Mouse (Mus musculus): Measurements from ENCODE around the gene Stard7. TPM values are rescaled to one million over a fixed set of nuclear protein-coding genes. Genes with fewer than 3 reads are reported as not detected.
A peak's percentile ranks its signal among the peaks of the same experiment; 100 is the strongest.

The Stard7 gene
- polyA plus RNA-seq, 1 experiment from 2014 or later = 94.5 TPM

DNA sequence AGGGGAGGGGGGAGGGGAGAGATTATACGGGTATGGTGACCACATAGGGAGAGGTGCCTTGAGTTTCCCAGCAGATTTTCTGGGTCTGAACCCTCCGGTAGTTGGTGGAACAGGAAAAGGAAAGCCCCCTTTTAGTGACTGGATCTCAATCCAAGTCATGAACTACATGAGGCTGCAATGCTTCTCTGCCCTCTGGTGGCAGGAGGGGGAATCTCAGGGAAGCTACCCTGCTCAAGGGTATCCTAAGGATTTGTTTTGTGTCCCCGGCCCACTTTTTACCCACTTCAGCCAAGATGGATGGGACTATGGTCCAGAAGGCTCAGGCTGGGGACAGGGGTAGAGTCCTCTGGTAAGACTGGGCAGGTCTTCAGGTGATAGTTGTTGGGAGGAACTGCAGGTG lies 71.1 kb downstream of the Stard7 start:
- Histone ChIP-seq H3K27me3 (replicated peaks; ENCODE audit: control insufficient read depth, insufficient read depth, low read length) (peaks cover 23% of the 10 kb centered on the region), H3K9ac (ENCODE audit: low read length) (no peak overlapping the region), H3K9me3 (ENCODE audit: control insufficient read depth, low read length) (no peaks in the 10 kb centered on the region), H3K4me2 (ENCODE audit: low read length) (no peak overlapping the region), H3K4me3 (ENCODE audit: low read depth, low read length) (no peak overlapping the region), H3K4me1 (replicated peaks; ENCODE audit: control insufficient read depth, insufficient read depth, low read length) (0 out of 2 replicates have a peak, but pooled peaks cover 3% of the 10 kb centered on the region), H3K27ac (ENCODE audit: low read depth) (no peak overlapping the region), H3K36me3 (ENCODE audit: control insufficient read depth, insufficient read depth, low read length) (no peaks in the 10 kb centered on the region)
- ATAC-seq (replicated peaks; ENCODE audit: low FRiP score, low TSS enrichment, low read depth) (no peak), DNase-seq (ENCODE audit: low spot score) (peak; percentile 82)
- 13% methylated on average over 3 of the region's 3 CpGs for WGBS

DNA sequence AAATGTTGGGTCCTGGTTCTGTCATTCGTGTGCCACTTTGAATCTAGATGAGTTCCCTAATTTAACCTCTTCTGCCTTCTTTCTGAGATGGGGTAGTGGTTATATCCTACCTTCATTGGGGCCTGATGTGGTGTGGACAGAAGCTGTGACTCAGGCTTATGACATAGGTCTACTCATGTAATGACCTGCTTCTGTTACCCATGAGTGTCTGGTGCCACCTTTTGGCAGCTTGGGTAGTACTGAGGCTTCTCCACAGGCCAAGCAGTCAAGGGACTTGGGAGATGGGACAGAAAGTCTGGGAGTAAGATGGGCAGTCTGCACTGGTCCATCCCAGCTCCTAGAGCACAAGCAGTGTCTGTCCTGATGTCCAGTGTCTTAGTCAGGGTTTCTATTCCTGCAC lies 76.3 kb downstream of the Stard7 start:
- H3K4me1 ChIP-seq (replicated peaks; ENCODE audit: control insufficient read depth, insufficient read depth, low read length) = no peaks in the 10 kb centered on the region
- ATAC-seq (replicated peaks; ENCODE audit: low FRiP score, low TSS enrichment, low read depth) = no peak
- H3K4me3 ChIP-seq (ENCODE audit: low read depth, low read length) = no peak overlapping the region
- no peak for DNase-seq (ENCODE audit: low spot score)
- H3K36me3 ChIP-seq (ENCODE audit: control insufficient read depth, insufficient read depth, low read length) = no peaks in the 10 kb centered on the region
- no peaks in the 10 kb centered on the region for H3K9me3 ChIP-seq (ENCODE audit: control insufficient read depth, low read length)
- H3K27me3 ChIP-seq (replicated peaks; ENCODE audit: control insufficient read depth, insufficient read depth, low read length) = no peaks in the 10 kb centered on the region
- H3K9ac ChIP-seq (ENCODE audit: low read length) = no peak overlapping the region
- no peak overlapping the region for H3K27ac ChIP-seq (ENCODE audit: low read depth)
- no peak overlapping the region for H3K4me2 ChIP-seq (ENCODE audit: low read length)
- WGBS = 82% methylated on average over 1 of the region's 1 CpGs

GRCm38 (mm10) chr2:127347147-127347985 lies 77.3 kb downstream of the Stard7 start:
- ATAC-seq (replicated peaks; ENCODE audit: low FRiP score, low TSS enrichment, low read depth) (no peak), DNase-seq (ENCODE audit: low spot score) (no peak)
- H3K4me1 ChIP-seq (replicated peaks; ENCODE audit: control insufficient read depth, insufficient read depth, low read length) = no peaks in the 10 kb centered on the region
- 82% methylated on average over 13 of the region's 13 CpGs for WGBS
- H3K9ac ChIP-seq (ENCODE audit: low read length) = no peak overlapping the region
- no peak overlapping the region for H3K4me2 ChIP-seq (ENCODE audit: low read length)
- no peaks in the 10 kb centered on the region for H3K27me3 ChIP-seq (replicated peaks; ENCODE audit: control insufficient read depth, insufficient read depth, low read length)
- no peak overlapping the region for H3K27ac ChIP-seq (ENCODE audit: low read depth)
- no peak overlapping the region for H3K4me3 ChIP-seq (ENCODE audit: low read depth, low read length)
- H3K36me3 ChIP-seq (ENCODE audit: control insufficient read depth, insufficient read depth, low read length) = no peaks in the 10 kb centered on the region
- H3K9me3 ChIP-seq (ENCODE audit: control insufficient read depth, low read length) = no peaks in the 10 kb centered on the region

Other genes with a start within 250 kb of the Stard7 start
- 55.2 and 56.6 TPM in 2 replicates for gene Blvra, start 199.6 kb upstream of the Stard7 start, polyA plus RNA-seq (2014; fragmentation: Nextera tagmentation; extraction: Ambion mirVana)
- gene Ncaph, start 136.3 kb upstream of the Stard7 start, polyA plus RNA-seq (2014; fragmentation: Nextera tagmentation; extraction: Ambion mirVana) = 82.5 and 88.2 TPM in 2 replicates
- gene Itpripl1, start 126.8 kb upstream of the Stard7 start, polyA plus RNA-seq (2014; fragmentation: Nextera tagmentation; extraction: Ambion mirVana) = 22.8 and 26.3 TPM in 2 replicates
- 2.0 and 2.2 TPM in 2 replicates for gene 1810024B03Rik, start 61.9 kb upstream of the Stard7 start, polyA plus RNA-seq (2014; fragmentation: Nextera tagmentation; extraction: Ambion mirVana)
- 67.8 and 77.2 TPM in 2 replicates for gene Snrnp200, start 61.8 kb upstream of the Stard7 start, polyA plus RNA-seq (2014; fragmentation: Nextera tagmentation; extraction: Ambion mirVana)
- gene Ciao1, start 22.4 kb upstream of the Stard7 start, polyA plus RNA-seq (2014; fragmentation: Nextera tagmentation; extraction: Ambion mirVana) = 62.6 and 64.7 TPM in 2 replicates
- 20.4 and 21.5 TPM in 2 replicates for gene Tmem127, start 22.3 kb upstream of the Stard7 start, polyA plus RNA-seq (2014; fragmentation: Nextera tagmentation; extraction: Ambion mirVana)
- 2.5 and 4.5 TPM in 2 replicates for gene Dusp2, start 65.9 kb downstream of the Stard7 start, polyA plus RNA-seq (2014; fragmentation: Nextera tagmentation; extraction: Ambion mirVana)
- gene Astl, start 68.4 kb downstream of the Stard7 start, polyA plus RNA-seq (2014; fragmentation: Nextera tagmentation; extraction: Ambion mirVana) = not detected in 2 replicates
- 0.66 and 0.85 TPM in 2 replicates for gene Adra2b, start 93.0 kb downstream of the Stard7 start, polyA plus RNA-seq (2014; fragmentation: Nextera tagmentation; extraction: Ambion mirVana)
- gene Gpat2, start 155.0 kb downstream of the Stard7 start, polyA plus RNA-seq (2014; fragmentation: Nextera tagmentation; extraction: Ambion mirVana) = 0.07 and 0.08 TPM in 2 replicates
- gene Fahd2a, start 174.3 kb downstream of the Stard7 start, polyA plus RNA-seq (2014; fragmentation: Nextera tagmentation; extraction: Ambion mirVana) = 21.9 and 28.6 TPM in 2 replicates